Mouse (Mus musculus): Measurements from ENCODE around the gene Igf1r.
A peak's percentile ranks its signal among the peaks of the same experiment; 100 is the strongest.

Gene Igf1r

GRCm38 (mm10) chr7:68125347-68125746 lies 172.7 kb downstream of the Igf1r start:
- no peak for DNase-seq (ENCODE audit: low spot score)

- DNase-seq (ENCODE audit: low spot score) = no peak
These were observed 175.2 kb downstream of the Igf1r start for GRCm38 (mm10) chr7:68127799-68128261.

GRCm38 (mm10) chr7:68128271-68128674 lies 175.6 kb downstream of the Igf1r start:
- no peak for DNase-seq (ENCODE audit: low spot score)

GRCm38 (mm10) chr7:68129077-68129511 lies 176.5 kb downstream of the Igf1r start:
- peak; percentile 99 for DNase-seq (ENCODE audit: low spot score)

GRCm38 (mm10) chr7:68129546-68130253 lies 177.1 kb downstream of the Igf1r start:
- DNase-seq (ENCODE audit: low spot score) = peak; percentile 81

GRCm38 (mm10) chr7:68130950-68131580 lies 178.4 kb downstream of the Igf1r start:
- no peak for DNase-seq (ENCODE audit: low spot score)

- no peak for DNase-seq (ENCODE audit: low spot score)
These were observed 181.1 kb downstream of the Igf1r start for GRCm38 (mm10) chr7:68133679-68134078.

GRCm38 (mm10) chr7:68134948-68135347 lies 182.3 kb downstream of the Igf1r start:
- no peak for DNase-seq (ENCODE audit: low spot score)

- DNase-seq (ENCODE audit: low spot score) = no peak
These were observed 183.4 kb downstream of the Igf1r start for GRCm38 (mm10) chr7:68136056-68136455.

GRCm38 (mm10) chr7:68139384-68139783 lies 186.8 kb downstream of the Igf1r start:
- no peak for DNase-seq (ENCODE audit: low spot score)

GRCm38 (mm10) chr7:68140041-68140807 lies 187.6 kb downstream of the Igf1r start:
- no peak for DNase-seq (ENCODE audit: low spot score)

GRCm38 (mm10) chr7:68144266-68144665 lies 191.6 kb downstream of the Igf1r start:
- DNase-seq (ENCODE audit: low spot score) = no peak

GRCm38 (mm10) chr7:68148297-68149048 lies 195.8 kb downstream of the Igf1r start:
- DNase-seq (ENCODE audit: low spot score) = no peak

- DNase-seq (ENCODE audit: low spot score) = no peak
These were observed 199.3 kb downstream of the Igf1r start for GRCm38 (mm10) chr7:68151892-68152291.

- no peak for DNase-seq (ENCODE audit: low spot score)
These were observed 199.8 kb downstream of the Igf1r start for GRCm38 (mm10) chr7:68152458-68152857.

GRCm38 (mm10) chr7:68153269-68153668 lies 200.6 kb downstream of the Igf1r start:
- DNase-seq (ENCODE audit: low spot score) = no peak

- no peak for DNase-seq (ENCODE audit: low spot score)
These were observed 202.0 kb downstream of the Igf1r start for GRCm38 (mm10) chr7:68154588-68154987.

- DNase-seq (ENCODE audit: low spot score) = no peak
These were observed 207.6 kb downstream of the Igf1r start for GRCm38 (mm10) chr7:68160094-68160791.

- no peak for DNase-seq (ENCODE audit: low spot score)
These were observed 211.4 kb downstream of the Igf1r start for GRCm38 (mm10) chr7:68164074-68164473.

GRCm38 (mm10) chr7:68172776-68173175 lies 220.1 kb downstream of the Igf1r start:
- DNase-seq (ENCODE audit: low spot score) = no peak

- no peak for DNase-seq (ENCODE audit: low spot score)
These were observed 227.0 kb downstream of the Igf1r start for GRCm38 (mm10) chr7:68179672-68180071.
